Mouse (Mus musculus) c-Kit-positive CD71-negative TER-119-negative erythroid progenitor cells, embryonic 14.5 days (primary cell): ENCODE data around the gene H60b.
"Not testable (repeated sequence)": the region's sequence is repeated elsewhere in the genome, so short reads cannot be mapped to it uniquely, and the experiment has no call there.

Experiments
- DNase-seq: peaks from one replicate; pipeline ENCODE4 v3.0.0-alpha.2; 2013; ENCODE audit warnings: low read depth

The H60b gene

DNA sequence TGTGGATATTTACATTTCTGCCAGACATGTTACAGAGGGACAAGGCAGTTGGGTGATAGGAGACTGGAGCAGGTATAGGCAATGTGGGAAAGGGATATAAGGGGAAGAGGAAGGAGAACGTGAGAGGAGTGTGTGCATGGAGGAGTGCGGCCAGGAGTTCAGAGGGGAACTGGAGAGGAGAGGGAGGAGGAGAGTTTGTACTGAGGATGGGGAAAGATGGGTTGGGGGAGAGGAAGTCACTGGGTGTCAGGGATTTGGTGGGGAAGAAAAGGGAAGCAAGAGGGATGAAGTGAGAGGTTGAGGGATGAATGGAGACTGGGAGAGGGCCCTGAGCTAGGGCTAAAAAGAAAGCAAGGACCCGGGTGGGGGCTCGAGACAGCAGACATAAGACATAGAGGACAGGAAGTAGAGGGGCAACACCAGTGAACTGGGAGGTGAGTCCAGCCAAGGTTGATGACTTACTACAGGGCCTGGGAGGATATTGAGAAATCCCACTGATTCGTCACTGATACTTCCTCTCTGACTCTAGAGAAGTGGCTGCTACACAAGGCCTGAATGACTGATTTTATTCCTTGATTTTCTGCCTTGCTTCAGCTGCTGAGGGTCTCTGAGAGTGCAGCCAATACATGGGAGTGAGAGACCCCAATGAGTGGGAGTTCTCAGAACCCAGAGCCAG lies 7.1 kb downstream of the H60b start:
- DNase-seq = not testable (repeated sequence)

- not testable (repeated sequence) for DNase-seq
Measured at GRCm38 (mm10) chr10:22166025-22166424, 7.6 kb downstream of the H60b start.

DNA sequence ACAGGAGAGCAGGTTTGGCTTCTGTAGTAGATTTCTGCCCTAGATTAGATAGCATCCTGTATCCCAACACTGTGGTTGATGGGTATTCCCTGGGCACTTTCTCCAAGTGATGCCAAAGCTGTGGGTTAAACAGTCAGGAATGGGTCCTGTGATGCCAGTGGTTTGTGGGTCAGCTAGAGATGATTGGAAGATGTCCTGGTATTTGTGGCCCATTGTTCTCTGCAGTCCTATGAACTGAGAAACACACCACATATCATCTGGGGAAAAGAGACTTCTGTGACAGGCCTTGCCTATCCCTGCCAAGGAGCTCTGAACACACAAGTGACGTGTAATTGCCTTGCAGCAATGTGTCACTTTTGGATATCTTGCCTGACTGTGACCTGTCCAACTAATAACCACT lies 8.7 kb downstream of the H60b start:
- not testable (repeated sequence) for DNase-seq

- not testable (repeated sequence) for DNase-seq
Measured at GRCm38 (mm10) chr10:22169116-22169515, 10.7 kb downstream of the H60b start.

- DNase-seq = not testable (repeated sequence)
Measured at GRCm38 (mm10) chr10:22172431-22173334, 14.3 kb downstream of the H60b start.

GRCm38 (mm10) chr10:22173335-22174189 lies 15.2 kb downstream of the H60b start:
- not testable (repeated sequence) for DNase-seq

DNA sequence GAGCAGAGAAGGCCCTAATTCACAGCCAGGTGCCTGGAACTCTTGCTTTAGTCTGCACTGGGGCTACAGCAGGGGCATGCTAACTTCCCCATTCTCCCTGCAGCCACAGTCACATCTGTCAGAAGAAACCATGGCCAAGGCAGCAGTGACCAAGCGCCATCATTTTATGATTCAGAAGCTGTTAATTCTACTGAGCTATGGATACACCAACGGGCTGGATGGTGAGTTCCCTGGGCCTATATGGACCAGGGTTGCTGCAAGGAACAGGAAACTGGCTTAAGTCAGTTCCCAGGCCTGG lies 15.8 kb downstream of the H60b start:
- DNase-seq = not testable (repeated sequence)

- DNase-seq = not testable (repeated sequence)
Measured at GRCm38 (mm10) chr10:22176515-22176914, 18.1 kb downstream of the H60b start.

DNA sequence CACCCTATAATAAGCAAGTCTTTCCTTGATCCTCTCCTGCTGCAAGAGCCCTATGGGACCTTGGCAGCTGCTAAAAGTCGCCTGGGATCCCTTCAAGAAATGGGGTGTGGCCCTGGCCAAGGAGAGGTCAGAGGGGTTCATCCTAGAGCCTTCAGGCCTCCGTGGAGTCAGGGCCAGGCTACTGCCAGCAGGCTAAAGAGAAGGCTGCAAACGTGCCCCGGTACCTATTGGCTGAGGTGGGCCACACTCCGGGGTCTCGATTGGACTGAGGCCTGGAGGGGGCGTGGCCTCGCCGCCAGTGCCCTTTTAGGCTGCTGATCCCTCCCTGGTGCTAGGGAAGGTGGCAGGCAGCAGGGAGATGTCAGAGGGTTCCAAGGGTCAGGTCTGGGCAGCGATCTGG lies 32.6 kb downstream of the H60b start:
- not testable (repeated sequence) for DNase-seq

GRCm38 (mm10) chr10:22201352-22201751 lies 43.0 kb downstream of the H60b start:
- DNase-seq = not testable (repeated sequence)

- DNase-seq = not testable (repeated sequence)
Measured at GRCm38 (mm10) chr10:22202784-22203583, 44.6 kb downstream of the H60b start.

GRCm38 (mm10) chr10:22206443-22206842 lies 48.1 kb downstream of the H60b start:
- DNase-seq = not testable (repeated sequence)

DNA sequence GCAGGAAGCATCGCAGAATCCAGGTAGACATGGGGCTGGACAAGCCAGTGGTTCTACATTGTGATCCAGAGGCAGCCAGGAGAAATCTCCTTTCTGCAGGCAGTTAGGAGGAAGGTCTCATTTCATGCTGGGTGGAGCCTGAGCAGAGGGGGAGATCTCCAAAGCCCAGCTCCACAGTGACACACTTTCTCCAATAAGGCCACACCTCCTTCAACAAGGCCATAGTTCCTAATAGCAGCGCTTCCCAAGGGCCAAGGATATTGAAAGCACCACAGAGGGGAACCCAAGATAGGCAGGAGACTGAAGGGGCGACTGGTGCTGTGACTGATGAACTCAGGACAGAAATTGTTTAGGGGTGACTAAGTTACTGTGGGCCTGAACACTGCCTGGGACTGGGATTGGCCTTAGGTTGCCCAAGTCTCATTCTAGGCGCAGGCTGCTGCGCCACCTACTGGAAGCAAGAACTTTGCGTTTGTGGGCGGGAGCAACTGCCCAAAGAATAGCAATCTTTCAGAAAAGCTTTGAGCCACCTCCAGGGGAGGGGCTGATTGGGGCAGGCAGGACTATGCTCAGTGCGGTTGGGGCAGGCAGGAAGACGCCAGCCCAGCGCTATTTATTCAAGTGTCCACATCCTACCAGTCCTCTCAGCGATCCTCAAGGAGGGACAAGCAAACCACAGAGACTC lies 53.8 kb downstream of the H60b start:
- DNase-seq = peak; percentile 48

DNA sequence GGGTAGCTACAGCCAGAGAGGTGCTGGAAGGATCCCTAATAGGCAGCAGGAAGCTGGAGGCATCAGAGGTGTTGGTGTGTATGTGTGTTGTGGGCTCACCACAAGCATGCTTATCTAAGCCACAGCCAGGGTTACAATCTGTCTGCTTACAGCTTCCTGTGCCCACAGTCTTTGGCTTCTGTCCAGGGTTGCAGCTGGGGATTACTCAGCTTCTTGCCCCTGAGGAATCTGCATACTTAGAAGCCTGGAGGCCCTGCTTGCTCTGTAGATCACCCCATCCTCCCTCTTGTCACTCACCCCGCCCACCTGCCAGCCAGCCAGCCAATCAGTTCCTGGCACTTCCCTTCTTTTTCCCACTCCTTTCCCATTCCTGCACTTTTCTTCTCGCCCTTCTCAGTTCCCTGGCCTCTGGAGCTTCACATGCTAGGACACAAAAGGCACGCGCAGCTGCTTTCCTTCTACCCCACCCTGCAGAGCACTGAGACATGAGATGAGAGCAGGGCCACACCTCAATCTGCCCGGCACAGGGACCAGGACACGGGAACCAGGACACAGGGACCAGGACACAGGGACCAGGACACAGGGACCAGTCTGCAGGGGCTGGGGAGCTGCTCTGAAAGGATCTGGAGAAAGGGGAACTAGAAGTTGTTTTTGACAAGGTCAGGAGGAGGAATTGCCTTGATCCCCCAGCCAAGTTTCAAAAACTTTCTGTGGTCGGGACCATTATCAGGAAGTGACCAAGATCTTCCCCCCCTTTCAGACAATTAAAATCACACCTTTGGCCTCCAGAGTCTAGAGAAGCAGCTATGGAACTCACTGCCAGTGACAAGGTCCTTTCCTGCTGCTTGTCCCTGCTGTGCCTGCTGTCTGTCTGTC lies 65.3 kb downstream of the H60b start:
- not testable (repeated sequence) for DNase-seq

DNA sequence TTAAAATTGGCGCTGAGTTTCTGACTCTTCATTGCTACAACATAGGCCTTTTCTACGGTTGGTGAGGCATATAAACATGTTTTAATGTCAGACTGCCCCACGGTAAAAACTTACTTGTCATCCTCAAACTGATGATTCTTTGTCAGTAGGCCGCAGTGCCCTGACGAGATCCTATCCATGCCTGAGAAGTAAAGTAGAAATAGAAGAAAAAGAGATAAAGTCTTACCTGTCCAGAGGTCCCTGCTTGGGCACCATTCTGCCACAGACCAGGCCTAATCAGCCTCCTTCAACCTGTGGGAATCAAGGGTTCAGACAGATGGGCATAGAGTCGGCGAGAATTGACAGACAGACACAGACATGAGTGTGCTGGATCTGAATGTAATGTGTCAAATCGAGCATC lies 106.7 kb downstream of the H60b start:
- DNase-seq = no peak

GRCm38 (mm10) chr10:22270879-22271786 lies 112.7 kb downstream of the H60b start:
- not testable (repeated sequence) for DNase-seq

- not testable (repeated sequence) for DNase-seq
Measured at GRCm38 (mm10) chr10:22272914-22273683, 114.7 kb downstream of the H60b start.
